Mouse (Mus musculus): ENCODE data around the gene Bicdl1. TPM values are rescaled to one million over a fixed set of nuclear protein-coding genes. Genes with fewer than 3 reads are reported as not detected.
A peak's percentile ranks its signal among the peaks of the same experiment; 100 is the strongest.
"Not testable (repeated sequence)": the region's sequence is repeated elsewhere in the genome, so short reads cannot be mapped to it uniquely, and the experiment has no call there.

The Bicdl1 gene
- polyA plus RNA-seq, 1 experiment = 175 TPM

DNA sequence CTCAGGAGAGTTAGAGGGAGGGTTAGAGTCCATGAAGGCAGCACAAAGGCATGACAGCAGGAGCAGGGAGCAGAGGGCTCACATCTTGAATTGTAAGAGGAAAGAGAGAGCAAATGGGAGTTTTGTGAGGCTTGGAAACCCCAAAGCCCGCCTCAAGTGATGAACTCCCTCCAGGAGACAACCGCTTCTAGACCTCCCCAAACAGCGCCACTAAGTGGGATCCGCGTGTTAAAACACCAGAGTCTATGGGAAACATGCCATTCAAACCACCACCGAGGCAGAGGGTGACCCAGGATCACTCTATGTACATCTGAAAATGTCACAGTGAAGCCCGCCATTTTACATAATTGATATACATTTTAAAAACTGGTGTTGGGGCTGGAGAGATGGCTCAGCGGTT, 26.1 kb upstream of the Bicdl1 start:
- H3K4me1 ChIP-seq (ENCODE audit: control insufficient read depth, insufficient read depth, low read length) = no peaks in the 10 kb centered on the region

GRCm38 (mm10) chr5:115755501-115755900, 24.1 kb upstream of the Bicdl1 start:
- H3K27ac ChIP-seq (ENCODE audit: insufficient read depth, low read length) = no peak overlapping the region
- no peak overlapping the region for H3K4me3 ChIP-seq (ENCODE audit: insufficient read depth, low read length)
- H3K4me1 ChIP-seq (ENCODE audit: control insufficient read depth, insufficient read depth, low read length) = no peaks in the 10 kb centered on the region
- TF ChIP-seq CTCF (IDR thresholded peaks at IDR 0.05; ENCODE audit: extremely low read depth, insufficient read depth, low read length) (no peak), POLR2A (IDR thresholded peaks at IDR 0.05; ENCODE audit: extremely low read depth, insufficient read depth, low read length) (no peak)

More for the DNA sequence above, 26.1 kb upstream of the Bicdl1 start:
- H3K4me3 ChIP-seq (ENCODE audit: insufficient read depth, low read length) = no peak overlapping the region
- no peak overlapping the region for H3K27ac ChIP-seq (ENCODE audit: insufficient read depth, low read length)
- no peak for TF ChIP-seq POLR2A (IDR thresholded peaks at IDR 0.05; ENCODE audit: extremely low read depth, insufficient read depth, low read length)
- TF ChIP-seq CTCF (IDR thresholded peaks at IDR 0.05; ENCODE audit: extremely low read depth, insufficient read depth, low read length) = no peak

DNA sequence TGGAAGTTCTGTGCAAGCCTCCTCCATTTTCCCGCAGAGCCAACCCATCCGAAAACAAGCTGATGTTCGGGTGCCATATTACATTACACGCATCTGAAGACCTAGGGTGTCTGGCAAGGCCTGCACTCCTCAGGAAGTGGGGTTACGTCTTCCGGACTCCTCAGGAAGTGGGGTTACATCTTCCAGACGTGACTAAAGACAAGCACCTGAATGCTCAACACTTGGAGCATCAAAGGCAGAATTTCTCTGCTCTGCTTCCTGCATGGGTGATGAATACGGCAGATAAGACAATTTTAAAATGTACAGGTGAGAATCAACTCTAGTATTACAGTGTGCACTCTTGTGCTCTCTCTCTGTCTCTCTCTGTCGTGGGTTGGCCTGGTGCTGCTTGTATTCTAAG, 23.4 kb upstream of the Bicdl1 start:
- Histone ChIP-seq H3K4me1 (ENCODE audit: control insufficient read depth, insufficient read depth, low read length) (no peaks in the 10 kb centered on the region), H3K4me3 (ENCODE audit: insufficient read depth, low read length) (no peak overlapping the region), H3K27ac (ENCODE audit: insufficient read depth, low read length) (no peak overlapping the region)
- TF ChIP-seq POLR2A (IDR thresholded peaks at IDR 0.05; ENCODE audit: extremely low read depth, insufficient read depth, low read length) (no peak), CTCF (IDR thresholded peaks at IDR 0.05; ENCODE audit: extremely low read depth, insufficient read depth, low read length) (no peak)

DNA sequence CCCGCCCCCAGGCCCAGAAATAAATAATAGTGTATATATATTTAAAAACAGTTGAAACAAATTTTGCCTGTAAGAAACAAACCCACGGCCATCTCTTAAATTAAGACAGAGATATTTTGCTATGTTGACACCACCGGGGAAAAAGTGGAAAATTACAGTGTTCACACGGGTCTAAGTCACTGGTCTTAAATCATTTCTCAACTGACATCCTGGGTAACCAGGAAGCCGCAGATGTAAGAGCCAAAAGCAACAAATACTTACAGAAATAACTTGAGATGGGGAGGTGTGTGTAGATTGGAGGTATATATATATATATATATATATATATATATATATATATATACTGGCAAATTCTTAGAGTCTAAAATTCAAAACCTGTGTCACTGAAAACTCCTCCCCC, 21.5 kb upstream of the Bicdl1 start:
- Histone ChIP-seq H3K4me1 (ENCODE audit: control insufficient read depth, insufficient read depth, low read length) (no peaks in the 10 kb centered on the region), H3K4me3 (ENCODE audit: insufficient read depth, low read length) (no peak overlapping the region), H3K27ac (ENCODE audit: insufficient read depth, low read length) (no peak overlapping the region)
- no peak for TF ChIP-seq CTCF (IDR thresholded peaks at IDR 0.05; ENCODE audit: extremely low read depth, insufficient read depth, low read length)
- no peak for TF ChIP-seq POLR2A (IDR thresholded peaks at IDR 0.05; ENCODE audit: extremely low read depth, insufficient read depth, low read length)

DNA sequence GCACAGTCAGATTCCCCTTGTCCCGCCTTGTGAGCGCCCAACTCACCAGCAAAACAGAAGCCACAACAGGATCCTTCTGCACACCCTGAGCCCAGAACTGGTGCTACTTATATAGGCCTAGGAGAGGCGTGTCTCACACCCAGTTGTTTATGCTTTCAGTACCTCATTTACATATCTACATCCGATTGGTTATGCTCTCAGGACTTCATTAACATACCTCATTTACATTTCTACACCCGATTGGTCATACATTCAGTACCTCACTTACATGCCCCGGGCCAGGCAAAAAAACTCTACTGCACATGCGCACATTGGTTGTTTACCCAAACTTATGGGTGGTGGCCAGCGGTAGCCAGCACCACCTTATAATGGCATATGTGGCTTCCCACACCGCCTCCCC, 20.5 kb upstream of the Bicdl1 start:
- H3K27ac ChIP-seq (ENCODE audit: insufficient read depth, low read length); H3K4me3 ChIP-seq (ENCODE audit: insufficient read depth, low read length); H3K4me1 ChIP-seq (ENCODE audit: control insufficient read depth, insufficient read depth, low read length): not testable (repeated sequence)

DNA sequence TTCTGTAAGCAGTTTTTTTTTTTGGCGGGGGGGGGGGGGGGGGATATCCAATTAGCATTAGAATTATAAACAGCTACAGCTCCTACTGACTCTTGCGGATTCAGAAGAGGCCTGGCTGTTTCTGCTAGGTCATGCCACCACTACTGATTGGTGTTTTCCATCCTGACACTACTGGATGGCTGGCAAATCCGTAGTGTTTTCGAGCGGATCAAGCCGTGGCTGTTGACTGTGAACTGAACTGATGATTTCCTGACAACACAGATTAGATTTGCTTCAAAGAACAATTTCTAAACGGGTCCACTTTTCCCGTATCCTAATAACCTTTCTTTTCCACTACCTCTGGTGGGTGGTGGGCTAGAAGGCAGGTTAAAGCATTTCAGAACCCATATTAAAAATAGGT, 16.9 kb upstream of the Bicdl1 start:
- no peak overlapping the region for H3K4me3 ChIP-seq (ENCODE audit: insufficient read depth, low read length)
- TF ChIP-seq CTCF (IDR thresholded peaks at IDR 0.05; ENCODE audit: extremely low read depth, insufficient read depth, low read length) (no peak), POLR2A (IDR thresholded peaks at IDR 0.05; ENCODE audit: extremely low read depth, insufficient read depth, low read length) (no peak)
- no peak overlapping the region for H3K27ac ChIP-seq (ENCODE audit: insufficient read depth, low read length)
- peaks cover 4% of the 10 kb centered on the region for H3K4me1 ChIP-seq (ENCODE audit: control insufficient read depth, insufficient read depth, low read length)

GRCm38 (mm10) chr5:115745319-115745718, 13.9 kb upstream of the Bicdl1 start:
- H3K4me3 ChIP-seq (ENCODE audit: insufficient read depth, low read length) = no peak overlapping the region
- H3K27ac ChIP-seq (ENCODE audit: insufficient read depth, low read length) = peak overlapping the region; percentile 5; the same call in 1 of the 2 replicates
- peaks cover 6% of the 10 kb centered on the region for H3K4me1 ChIP-seq (ENCODE audit: control insufficient read depth, insufficient read depth, low read length)
- TF ChIP-seq POLR2A (IDR thresholded peaks at IDR 0.05; ENCODE audit: extremely low read depth, insufficient read depth, low read length) (no peak), CTCF (IDR thresholded peaks at IDR 0.05; ENCODE audit: extremely low read depth, insufficient read depth, low read length) (no peak)

GRCm38 (mm10) chr5:115738032-115738431, 6.6 kb upstream of the Bicdl1 start:
- no peak overlapping the region for H3K27ac ChIP-seq (ENCODE audit: insufficient read depth, low read length)
- no peak for TF ChIP-seq CTCF (IDR thresholded peaks at IDR 0.05; ENCODE audit: extremely low read depth, insufficient read depth, low read length)
- no peak for TF ChIP-seq POLR2A (IDR thresholded peaks at IDR 0.05; ENCODE audit: extremely low read depth, insufficient read depth, low read length)
- no peak overlapping the region for H3K4me3 ChIP-seq (ENCODE audit: insufficient read depth, low read length)
- H3K4me1 ChIP-seq (ENCODE audit: control insufficient read depth, insufficient read depth, low read length) = peaks cover 2% of the 10 kb centered on the region; the same call in 1 of the 2 replicates

GRCm38 (mm10) chr5:115734570-115734969, 3.1 kb upstream of the Bicdl1 start:
- H3K4me1 ChIP-seq (ENCODE audit: control insufficient read depth, insufficient read depth, low read length) = no peaks in the 10 kb centered on the region
- no peak overlapping the region for H3K27ac ChIP-seq (ENCODE audit: insufficient read depth, low read length)
- H3K4me3 ChIP-seq (ENCODE audit: insufficient read depth, low read length) = no peak overlapping the region
- TF ChIP-seq POLR2A (IDR thresholded peaks at IDR 0.05; ENCODE audit: extremely low read depth, insufficient read depth, low read length) (no peak), CTCF (IDR thresholded peaks at IDR 0.05; ENCODE audit: extremely low read depth, insufficient read depth, low read length) (no peak)

- Histone ChIP-seq H3K4me1 (ENCODE audit: control insufficient read depth, insufficient read depth, low read length) (no peaks in the 10 kb centered on the region; the same call in 1 of the 2 replicates), H3K4me3 (ENCODE audit: insufficient read depth, low read length) (peak overlapping the region; percentile 86), H3K27ac (ENCODE audit: insufficient read depth, low read length) (peak overlapping the region; percentile 72)
- no peak for TF ChIP-seq POLR2A (IDR thresholded peaks at IDR 0.05; ENCODE audit: extremely low read depth, insufficient read depth, low read length)
- peak; percentile 32; the same call in 1 of the 2 replicates for TF ChIP-seq CTCF (IDR thresholded peaks at IDR 0.05; ENCODE audit: extremely low read depth, insufficient read depth, low read length)
Measured at GRCm38 (mm10) chr5:115732849-115733216, 1.4 kb upstream of the Bicdl1 start.

All from cortical plate, adult 2 months (tissue).